Comparison of ENCODE assay signal across 24 mouse cellular contexts in genomic region chr12:31299126-31299525, GRCm38 (mm10). TPM values are rescaled to one million over a fixed set of nuclear protein-coding genes. Genes with fewer than 3 reads are reported as not detected.
DNase-seq lines count a peak whose midpoint lies in the region; ATAC-seq lines count a peak whose summit lies in the region.
"Had no signal": no experiment of that assay in that cellular context is flagged by ENCODE, and none has a peak within 500 bp of the region (broad histone marks: within the 10 kb centered on the region; RNA-seq: fewer than 3 reads in every experiment).

No protein-coding gene starts in this region.

- ATAC-seq in heart, embryonic 11.5 days (replicated peaks; ENCODE audit: insufficient number of reproducible peaks, low FRiP score, low TSS enrichment), result no peak
- no peak for ATAC-seq in heart, embryonic 15.5 days (replicated peaks; ENCODE audit: insufficient number of reproducible peaks, insufficient read depth, low FRiP score, low read depth)
- ATAC-seq in kidney, embryonic 16.5 days (ENCODE audit: low FRiP score, low TSS enrichment), result no peak
- ATAC-seq: forebrain, embryonic 15.5 days; intestine, embryonic 15.5 days had no signal

- no peaks in the 10 kb centered on the region for H3K27me3 ChIP-seq in heart, embryonic 11.5 days (ENCODE audit: control insufficient read depth, insufficient read depth, low read length)
- H3K27me3 ChIP-seq in heart, embryonic 15.5 days, result no peaks in the 10 kb centered on the region
- H3K27me3 ChIP-seq in kidney, embryonic 16.5 days (ENCODE audit: insufficient read depth, low read length), result no peaks in the 10 kb centered on the region
- H3K27me3 ChIP-seq: embryonic facial prominence, embryonic 12.5 days; forebrain, embryonic 15.5 days; intestine, embryonic 15.5 days had no signal

- no peak overlapping the region; the same call in 1 of the 2 replicates for H3K4me2 ChIP-seq in heart, embryonic 11.5 days
- no peak overlapping the region for H3K4me2 ChIP-seq in heart, embryonic 15.5 days
- H3K4me2 ChIP-seq in kidney, embryonic 16.5 days (replicated peaks; ENCODE audit: low read depth, low read length), result no peak overlapping the region
- H3K4me2 ChIP-seq: embryonic facial prominence, embryonic 12.5 days; forebrain, embryonic 15.5 days; hindbrain, embryonic 14.5 days; intestine, embryonic 15.5 days had no signal

- H3K9ac ChIP-seq in heart, embryonic 11.5 days (ENCODE audit: low read depth, low read length), result peak overlapping the region; percentile 28; the same call in 1 of the 2 replicates
- no peak overlapping the region for H3K9ac ChIP-seq in heart, embryonic 15.5 days
- H3K9ac ChIP-seq in kidney, embryonic 16.5 days (replicated peaks; ENCODE audit: low read length), result no peak overlapping the region
- H3K9ac ChIP-seq: embryonic facial prominence, embryonic 12.5 days; forebrain, embryonic 15.5 days; hindbrain, embryonic 14.5 days; intestine, embryonic 15.5 days had no signal

- peaks cover 48% of the 10 kb centered on the region for H3K36me3 ChIP-seq in heart, embryonic 11.5 days (ENCODE audit: control insufficient read depth, insufficient read depth, low read length)
- peaks cover 64% of the 10 kb centered on the region for H3K36me3 ChIP-seq in heart, embryonic 15.5 days
- peaks cover 73% of the 10 kb centered on the region for H3K36me3 ChIP-seq in kidney, embryonic 16.5 days (ENCODE audit: insufficient read depth, low read length)
- H3K36me3 ChIP-seq: forebrain, embryonic 15.5 days had no signal

- H3K27ac ChIP-seq in heart, embryonic 11.5 days (ENCODE audit: low read depth, low read length), result peak overlapping the region; percentile 84
- peak overlapping the region; percentile 66 for H3K27ac ChIP-seq in heart, embryonic 15.5 days
- peak overlapping the region; percentile 20; the same call in 1 of the 2 replicates for H3K27ac ChIP-seq in kidney, embryonic 16.5 days (ENCODE audit: low read length)
- H3K27ac ChIP-seq: embryonic facial prominence, embryonic 12.5 days; forebrain, embryonic 15.5 days; hindbrain, embryonic 14.5 days; intestine, embryonic 15.5 days had no signal

- WGBS in heart, embryonic 11.5 days (ENCODE audit: insufficient replicate concordance), result 90% methylated on average over 3 of the region's 3 CpGs
- WGBS in heart, embryonic 15.5 days, result 89% methylated on average over 3 of the region's 3 CpGs
- 93% methylated on average over 3 of the region's 3 CpGs for WGBS in kidney, embryonic 16.5 days

- H3K9me3 ChIP-seq in heart, embryonic 11.5 days (replicated peaks; ENCODE audit: control insufficient read depth, low read length), result no peaks in the 10 kb centered on the region
- H3K9me3 ChIP-seq in heart, embryonic 15.5 days (replicated peaks), result no peaks in the 10 kb centered on the region
- no peaks in the 10 kb centered on the region for H3K9me3 ChIP-seq in kidney, embryonic 16.5 days (ENCODE audit: low read length)
- H3K9me3 ChIP-seq: embryonic facial prominence, embryonic 12.5 days; forebrain, embryonic 15.5 days; intestine, embryonic 15.5 days had no signal

- no peak for DNase-seq in heart, postnatal 4 days
- no peak for DNase-seq in heart, postnatal 10 days
- DNase-seq in kidney, postnatal 25 days, result no peak
- DNase-seq: cerebellum, adult 11-12 months; cerebellum, adult 9-10 months; cerebellum, postnatal 25 days; gastrocnemius, postnatal 36 days; kidney, adult 18-20 months had no signal

- H3K4me1 ChIP-seq in heart, embryonic 11.5 days (ENCODE audit: control insufficient read depth, insufficient read depth, low read length), result peaks cover 26% of the 10 kb centered on the region
- H3K4me1 ChIP-seq in heart, embryonic 15.5 days (replicated peaks), result peaks cover 49% of the 10 kb centered on the region
- peaks cover 34% of the 10 kb centered on the region for H3K4me1 ChIP-seq in kidney, embryonic 16.5 days (ENCODE audit: insufficient read depth, low read length)

- H3K4me3 ChIP-seq in heart, embryonic 11.5 days (ENCODE audit: low read depth, low read length), result no peak overlapping the region
- no peak overlapping the region for H3K4me3 ChIP-seq in heart, embryonic 15.5 days
- no peak overlapping the region for H3K4me3 ChIP-seq in kidney, embryonic 16.5 days (ENCODE audit: low read length)
- H3K4me3 ChIP-seq: embryonic facial prominence, embryonic 12.5 days; forebrain, embryonic 15.5 days; intestine, embryonic 15.5 days had no signal

- intact Hi-C loops in heart, postnatal 10 days (cut with DNase I), result no loop called here

RNA-seq across cellular contexts. Expression of gene Lamb1, which starts 34.1 kb away (rescaled TPM):
- polyA plus RNA-seq in heart, embryonic 11.5 days (2014; fragmentation: Nextera tagmentation; extraction: Ambion mirVana), result 67.4 and 92.3 TPM in 2 replicates
- total RNA-seq in heart, postnatal 4 days (2021), result 100 to 1,000 TPM; 266 to 279 TPM
- polyA plus RNA-seq in heart, embryonic 15.5 days (2015; fragmentation: Nextera tagmentation; extraction: Ambion mirVana), result 90.9 and 99.5 TPM in 2 replicates
- total RNA-seq in heart, postnatal 10 days (2021), result 100 to 1,000 TPM; 250 to 255 TPM
- polyA plus RNA-seq in kidney, embryonic 16.5 days (2015; fragmentation: Nextera tagmentation; extraction: Ambion mirVana), result 174 and 175 TPM in 2 replicates
- total RNA-seq: hematopoietic stem cell, adult 5-6 weeks had no signal

RNA-seq across cellular contexts. Expression of gene Dld, which starts 52.1 kb away (rescaled TPM):
- 207 and 218 TPM in 2 replicates for polyA plus RNA-seq in heart, embryonic 11.5 days (2014; fragmentation: Nextera tagmentation; extraction: Ambion mirVana)
- 100 to 1,000 TPM; 309 to 328 TPM for total RNA-seq in heart, postnatal 4 days (2021)
- 185 and 235 TPM in 2 replicates for polyA plus RNA-seq in heart, embryonic 15.5 days (2015; fragmentation: Nextera tagmentation; extraction: Ambion mirVana)
- total RNA-seq in heart, postnatal 10 days (2021), result 100 to 1,000 TPM; 373 to 380 TPM
- polyA plus RNA-seq in kidney, embryonic 16.5 days (2015; fragmentation: Nextera tagmentation; extraction: Ambion mirVana), result 147 and 154 TPM in 2 replicates

RNA-seq across cellular contexts. Expression of gene Gm6993, which starts 58.6 kb away (rescaled TPM):
- polyA plus RNA-seq in heart, embryonic 11.5 days (2014; fragmentation: Nextera tagmentation; extraction: Ambion mirVana), result not detected in 2 replicates
- total RNA-seq in heart, postnatal 4 days (2021), result not detected
- polyA plus RNA-seq in heart, embryonic 15.5 days (2015; fragmentation: Nextera tagmentation; extraction: Ambion mirVana), result not detected in 2 replicates
- total RNA-seq in heart, postnatal 10 days (2021), result not detected
- polyA plus RNA-seq in kidney, embryonic 16.5 days (2015; fragmentation: Nextera tagmentation; extraction: Ambion mirVana), result not detected in 2 replicates
- total RNA-seq: adrenal gland, adult 2 months; adrenal gland, postnatal 36 days; ES-E14; gastrocnemius, adult 8-10 months; gastrocnemius, postnatal 36 days; hematopoietic stem cell, adult 5-6 weeks had no signal
- polyA plus RNA-seq: adrenal gland, adult 2 months; brain, embryonic 14.5 days; cortical plate, adult 2 months; embryonic facial prominence, embryonic 12.5 days; forebrain, embryonic 11.5 days; forebrain, embryonic 15.5 days; hindbrain, embryonic 14.5 days; intestine, embryonic 15.5 days; kidney, postnatal 0 days had no signal

Comparison
In these comparisons a context has a peak if more than half of its experiments do, and no peak if none do; other contexts are left out.
1. H3K27ac ChIP-seq: peak in every context shown above with its lines; median percentile 84 in heart, embryonic 11.5 days; 66 in heart, embryonic 15.5 days; 20 in kidney, embryonic 16.5 days.